Mouse (Mus musculus): ENCODE data around the gene Nat14. TPM values are rescaled to one million over a fixed set of nuclear protein-coding genes. Genes with fewer than 3 reads are reported as not detected.

The Nat14 gene
- polyA plus RNA-seq, 1 experiment from 2014 or later, result 1.4 TPM

DNA sequence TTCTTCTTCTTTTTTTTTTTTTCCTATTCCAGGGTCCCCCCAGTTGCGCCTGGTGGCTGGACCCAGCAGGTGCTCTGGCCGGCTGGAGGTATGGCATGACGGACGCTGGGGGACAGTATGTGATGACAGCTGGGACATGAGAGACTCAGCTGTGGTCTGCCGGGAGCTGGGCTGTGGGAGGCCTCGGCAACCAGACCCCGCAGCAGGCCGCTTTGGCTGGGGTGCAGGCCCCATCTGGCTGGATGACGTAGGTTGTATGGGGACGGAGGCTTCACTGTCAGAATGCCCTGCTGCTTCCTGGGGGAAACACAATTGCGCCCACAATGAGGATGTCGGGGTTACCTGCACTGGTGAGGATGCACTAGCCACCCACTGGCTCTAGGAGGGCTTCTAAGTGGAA lies 11.3 kb downstream of the Nat14 start:
- DNase-seq (ENCODE audit: low spot score) (no peak), ATAC-seq (replicated peaks; ENCODE audit: low FRiP score) (no peak)
- no peak overlapping the region for H3K9ac ChIP-seq (ENCODE audit: low read depth, low read length)
- no peak overlapping the region for H3K4me3 ChIP-seq (ENCODE audit: low read depth, low read length)
- H3K27ac ChIP-seq (ENCODE audit: low read depth, low read length), result no peak overlapping the region
- H3K27me3 ChIP-seq (replicated peaks; ENCODE audit: control insufficient read depth, insufficient read depth, low read length), result no peaks in the 10 kb centered on the region
- WGBS, result 74% methylated on average over 12 of the region's 12 CpGs
- H3K4me1 ChIP-seq (replicated peaks; ENCODE audit: control insufficient read depth, insufficient read depth, low read length), result no peaks in the 10 kb centered on the region
- H3K4me2 ChIP-seq, result no peak overlapping the region
- H3K9me3 ChIP-seq (ENCODE audit: control insufficient read depth, low read length), result peaks cover 3% of the 10 kb centered on the region; the same call in 1 of the 2 replicates
- H3K36me3 ChIP-seq (ENCODE audit: control insufficient read depth, insufficient read depth, low read length), result no peaks in the 10 kb centered on the region

DNA sequence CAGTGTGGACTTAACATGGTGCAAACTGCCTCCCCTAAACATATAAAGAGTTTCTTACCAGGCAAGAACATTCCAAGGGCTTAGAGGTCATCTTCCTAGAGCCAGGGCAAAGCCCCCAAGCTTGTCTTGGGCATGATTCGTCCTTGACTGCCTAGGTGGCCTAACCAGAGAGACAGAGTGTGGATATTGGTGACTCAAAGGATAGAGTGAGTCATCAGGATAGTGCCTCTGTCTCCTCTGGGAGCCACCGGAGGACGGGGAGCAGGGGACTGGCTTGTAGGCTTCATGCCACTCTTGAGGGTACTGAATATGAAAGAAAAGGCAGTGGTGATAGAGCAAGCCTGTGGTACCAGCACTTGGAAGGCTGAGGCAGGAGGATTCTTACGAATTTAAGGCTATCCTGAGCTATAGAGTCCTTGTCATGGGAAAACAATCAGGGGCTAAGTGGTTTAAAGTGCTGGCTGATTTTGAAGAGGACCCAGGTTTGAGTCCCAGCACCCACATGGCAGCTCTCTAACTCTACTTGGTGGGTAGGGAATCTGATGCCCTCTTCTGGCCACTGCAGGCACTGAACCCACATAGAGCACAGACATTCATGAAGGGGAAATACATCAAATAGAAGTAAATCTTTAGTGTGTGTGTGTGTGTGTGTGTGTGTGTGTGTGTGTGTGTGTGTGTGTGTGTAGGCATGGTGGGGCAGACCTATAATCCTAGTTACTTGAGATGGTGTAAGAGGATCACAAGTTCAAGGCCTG lies 12.5 kb downstream of the Nat14 start:
- H3K27me3 ChIP-seq (replicated peaks; ENCODE audit: control insufficient read depth, insufficient read depth, low read length), result no peaks in the 10 kb centered on the region
- DNase-seq (ENCODE audit: low spot score) (no peak), ATAC-seq (replicated peaks; ENCODE audit: low FRiP score) (no peak)
- H3K4me1 ChIP-seq (replicated peaks; ENCODE audit: control insufficient read depth, insufficient read depth, low read length), result no peaks in the 10 kb centered on the region
- no peak overlapping the region for H3K4me3 ChIP-seq (ENCODE audit: low read depth, low read length)
- no peaks in the 10 kb centered on the region for H3K36me3 ChIP-seq (ENCODE audit: control insufficient read depth, insufficient read depth, low read length)
- peaks cover 3% of the 10 kb centered on the region; the same call in 1 of the 2 replicates for H3K9me3 ChIP-seq (ENCODE audit: control insufficient read depth, low read length)
- no peak overlapping the region for H3K27ac ChIP-seq (ENCODE audit: low read depth, low read length)
- H3K9ac ChIP-seq (ENCODE audit: low read depth, low read length), result no peak overlapping the region
- WGBS, result 78% methylated on average over 4 of the region's 4 CpGs
- no peak overlapping the region for H3K4me2 ChIP-seq

DNA sequence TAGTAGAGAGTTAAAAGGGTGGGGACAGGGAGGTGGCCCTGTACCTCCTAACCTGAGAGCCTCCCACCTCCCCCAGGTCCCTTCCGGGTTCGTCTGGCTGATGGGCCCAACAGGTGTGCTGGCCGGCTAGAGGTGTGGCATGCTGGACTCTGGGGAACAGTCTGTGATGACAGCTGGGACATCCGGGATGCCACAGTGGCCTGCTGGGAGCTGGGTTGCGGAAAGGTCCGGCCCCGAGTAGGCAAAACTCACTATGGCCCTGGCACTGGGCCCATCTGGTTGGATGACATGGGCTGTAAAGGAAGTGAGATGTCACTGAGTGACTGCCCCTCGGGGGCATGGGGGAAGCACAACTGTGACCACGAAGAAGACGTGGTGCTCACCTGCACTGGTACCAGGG lies 15.0 kb downstream of the Nat14 start:
- ATAC-seq (replicated peaks; ENCODE audit: low FRiP score), result no peak
- Histone ChIP-seq H3K36me3 (ENCODE audit: control insufficient read depth, insufficient read depth, low read length) (no peaks in the 10 kb centered on the region), H3K27ac (ENCODE audit: low read depth, low read length) (no peak overlapping the region), H3K4me1 (replicated peaks; ENCODE audit: control insufficient read depth, insufficient read depth, low read length) (no peaks in the 10 kb centered on the region), H3K4me3 (ENCODE audit: low read depth, low read length) (no peak overlapping the region), H3K27me3 (replicated peaks; ENCODE audit: control insufficient read depth, insufficient read depth, low read length) (no peaks in the 10 kb centered on the region), H3K9me3 (ENCODE audit: control insufficient read depth, low read length) (peaks cover 3% of the 10 kb centered on the region; the same call in 1 of the 2 replicates), H3K4me2 (no peak overlapping the region), H3K9ac (ENCODE audit: low read depth, low read length) (no peak overlapping the region)
- WGBS, result 75% methylated on average over 10 of the region's 10 CpGs
- DNase-seq (ENCODE audit: low spot score), result no peak

DNA sequence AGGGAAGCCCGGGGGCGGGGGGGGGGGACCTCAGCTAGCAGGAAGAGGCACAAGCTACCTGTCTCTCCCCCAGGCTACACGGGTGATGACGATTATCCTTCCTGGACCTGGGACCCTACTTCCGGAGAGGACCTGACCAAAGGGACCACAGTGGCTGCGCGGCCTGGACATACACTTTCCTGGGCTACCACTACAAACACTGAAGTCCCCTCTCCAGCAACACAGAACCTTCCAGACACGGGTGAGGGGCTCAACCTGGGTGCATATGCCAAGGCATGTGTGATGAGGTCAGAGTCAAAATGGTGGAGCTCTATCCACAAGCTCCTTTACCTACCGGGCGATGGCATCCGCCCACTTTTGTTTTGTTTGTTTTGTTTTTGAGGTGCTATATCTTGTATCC lies 15.6 kb downstream of the Nat14 start:
- Histone ChIP-seq H3K4me3 (ENCODE audit: low read depth, low read length) (no peak overlapping the region), H3K9ac (ENCODE audit: low read depth, low read length) (no peak overlapping the region), H3K27ac (ENCODE audit: low read depth, low read length) (no peak overlapping the region), H3K4me1 (replicated peaks; ENCODE audit: control insufficient read depth, insufficient read depth, low read length) (no peaks in the 10 kb centered on the region), H3K9me3 (ENCODE audit: control insufficient read depth, low read length) (peaks cover 3% of the 10 kb centered on the region; the same call in 1 of the 2 replicates), H3K36me3 (ENCODE audit: control insufficient read depth, insufficient read depth, low read length) (no peaks in the 10 kb centered on the region), H3K27me3 (replicated peaks; ENCODE audit: control insufficient read depth, insufficient read depth, low read length) (no peaks in the 10 kb centered on the region), H3K4me2 (no peak overlapping the region)
- 66% methylated on average over 11 of the region's 11 CpGs for WGBS
- ATAC-seq (replicated peaks; ENCODE audit: low FRiP score), result no peak
- DNase-seq (ENCODE audit: low spot score), result no peak

DNA sequence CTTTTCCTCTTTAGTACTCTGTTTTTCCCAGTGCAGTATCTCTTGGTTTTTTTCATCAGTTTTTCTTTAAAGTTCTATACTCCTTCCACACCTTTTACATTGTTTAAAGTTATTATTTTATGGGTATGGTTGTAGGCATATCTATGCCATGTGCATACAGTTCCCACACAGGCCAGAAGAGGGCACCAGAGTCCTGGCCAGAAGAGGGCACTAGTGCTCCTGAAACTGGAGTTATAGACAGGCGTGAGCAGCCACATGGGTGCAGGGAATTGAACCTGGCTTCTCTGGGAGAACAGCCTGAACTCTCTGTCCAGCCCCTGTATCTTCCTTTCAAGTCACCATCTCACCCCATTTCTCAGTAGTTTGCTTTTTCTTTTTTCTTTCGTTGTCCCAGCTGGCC lies 16.6 kb downstream of the Nat14 start:
- Histone ChIP-seq H3K9ac (ENCODE audit: low read depth, low read length) (no peak overlapping the region), H3K36me3 (ENCODE audit: control insufficient read depth, insufficient read depth, low read length) (no peaks in the 10 kb centered on the region), H3K9me3 (ENCODE audit: control insufficient read depth, low read length) (peaks cover 3% of the 10 kb centered on the region; the same call in 1 of the 2 replicates), H3K27ac (ENCODE audit: low read depth, low read length) (no peak overlapping the region), H3K4me3 (ENCODE audit: low read depth, low read length) (no peak overlapping the region), H3K27me3 (replicated peaks; ENCODE audit: control insufficient read depth, insufficient read depth, low read length) (0 out of 2 replicates have a peak, but pooled peaks cover 2% of the 10 kb centered on the region), H3K4me2 (no peak overlapping the region), H3K4me1 (replicated peaks; ENCODE audit: control insufficient read depth, insufficient read depth, low read length) (0 out of 2 replicates have a peak, but pooled peaks cover 1% of the 10 kb centered on the region)
- DNase-seq (ENCODE audit: low spot score) (no peak), ATAC-seq (replicated peaks; ENCODE audit: low FRiP score) (0 out of 2 replicates have a peak, but pooled peaks have one; percentile 44)
- WGBS, result 29% methylated on average over 2 of the region's 2 CpGs

DNA sequence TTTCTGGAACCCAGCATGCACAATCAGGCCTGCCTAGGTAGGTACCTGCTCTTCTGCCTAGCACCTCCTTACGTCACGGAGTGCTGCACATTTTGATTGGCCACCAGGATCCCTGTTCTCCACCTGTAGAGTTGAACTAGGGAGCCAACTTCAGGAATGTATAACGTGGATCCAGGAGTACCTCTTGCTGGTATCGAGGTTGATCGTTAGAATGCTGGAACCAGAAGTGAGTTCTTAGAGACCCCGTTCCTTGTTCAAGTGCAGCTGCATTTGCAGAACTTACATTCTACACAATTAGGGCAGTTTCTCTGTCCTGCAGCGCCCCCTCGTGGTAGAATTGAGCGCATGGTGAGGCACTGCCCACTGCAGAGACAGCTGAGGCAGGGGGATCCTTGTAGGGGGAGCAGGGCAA lies 18.2 kb downstream of the Nat14 start:
- WGBS, result 19% methylated on average over 9 of the region's 9 CpGs
- no peaks in the 10 kb centered on the region for H3K36me3 ChIP-seq (ENCODE audit: control insufficient read depth, insufficient read depth, low read length)
- no peak overlapping the region for H3K27ac ChIP-seq (ENCODE audit: low read depth, low read length)
- H3K4me3 ChIP-seq (ENCODE audit: low read depth, low read length), result no peak overlapping the region
- no peaks in the 10 kb centered on the region for H3K9me3 ChIP-seq (ENCODE audit: control insufficient read depth, low read length)
- H3K4me1 ChIP-seq (replicated peaks; ENCODE audit: control insufficient read depth, insufficient read depth, low read length), result 0 out of 2 replicates have a peak, but pooled peaks cover 3% of the 10 kb centered on the region
- H3K9ac ChIP-seq (ENCODE audit: low read depth, low read length), result no peak overlapping the region
- H3K4me2 ChIP-seq, result no peak overlapping the region
- DNase-seq (ENCODE audit: low spot score), result peak; percentile 80
- 0 out of 2 replicates have a peak, but pooled peaks cover 2% of the 10 kb centered on the region for H3K27me3 ChIP-seq (replicated peaks; ENCODE audit: control insufficient read depth, insufficient read depth, low read length)
- 0 out of 2 replicates have a peak, but pooled peaks have one; percentile 37 for ATAC-seq (replicated peaks; ENCODE audit: low FRiP score)

DNA sequence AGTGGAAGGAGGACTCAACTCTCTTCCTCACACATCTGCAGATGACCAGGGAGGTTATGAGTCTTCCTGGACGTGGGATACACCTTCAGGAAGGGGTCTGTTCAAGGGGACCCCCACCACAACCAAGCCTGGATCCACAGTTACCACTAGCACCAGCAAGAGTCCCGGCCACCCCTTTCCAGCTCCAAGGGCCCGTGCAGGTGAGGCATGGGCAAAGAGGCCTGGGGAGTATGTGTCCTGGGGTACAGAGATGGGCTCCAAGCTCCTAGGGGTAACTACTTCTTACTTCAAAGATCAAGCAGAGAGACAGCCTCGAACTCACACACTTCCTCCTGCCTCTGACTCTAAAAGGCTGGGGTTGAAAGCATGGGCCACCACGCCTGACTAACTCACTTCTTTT lies 20.8 kb downstream of the Nat14 start:
- Histone ChIP-seq H3K27me3 (replicated peaks; ENCODE audit: control insufficient read depth, insufficient read depth, low read length) (0 out of 2 replicates have a peak, but pooled peaks cover 2% of the 10 kb centered on the region), H3K36me3 (ENCODE audit: control insufficient read depth, insufficient read depth, low read length) (no peaks in the 10 kb centered on the region), H3K4me3 (ENCODE audit: low read depth, low read length) (no peak overlapping the region), H3K9me3 (ENCODE audit: control insufficient read depth, low read length) (no peaks in the 10 kb centered on the region), H3K4me1 (replicated peaks; ENCODE audit: control insufficient read depth, insufficient read depth, low read length) (0 out of 2 replicates have a peak, but pooled peaks cover 3% of the 10 kb centered on the region), H3K9ac (ENCODE audit: low read depth, low read length) (no peak overlapping the region), H3K27ac (ENCODE audit: low read depth, low read length) (no peak overlapping the region), H3K4me2 (no peak overlapping the region)
- ATAC-seq (replicated peaks; ENCODE audit: low FRiP score), result no peak
- DNase-seq (ENCODE audit: low spot score), result no peak
- WGBS, result 44% methylated on average over 5 of the region's 5 CpGs

DNA sequence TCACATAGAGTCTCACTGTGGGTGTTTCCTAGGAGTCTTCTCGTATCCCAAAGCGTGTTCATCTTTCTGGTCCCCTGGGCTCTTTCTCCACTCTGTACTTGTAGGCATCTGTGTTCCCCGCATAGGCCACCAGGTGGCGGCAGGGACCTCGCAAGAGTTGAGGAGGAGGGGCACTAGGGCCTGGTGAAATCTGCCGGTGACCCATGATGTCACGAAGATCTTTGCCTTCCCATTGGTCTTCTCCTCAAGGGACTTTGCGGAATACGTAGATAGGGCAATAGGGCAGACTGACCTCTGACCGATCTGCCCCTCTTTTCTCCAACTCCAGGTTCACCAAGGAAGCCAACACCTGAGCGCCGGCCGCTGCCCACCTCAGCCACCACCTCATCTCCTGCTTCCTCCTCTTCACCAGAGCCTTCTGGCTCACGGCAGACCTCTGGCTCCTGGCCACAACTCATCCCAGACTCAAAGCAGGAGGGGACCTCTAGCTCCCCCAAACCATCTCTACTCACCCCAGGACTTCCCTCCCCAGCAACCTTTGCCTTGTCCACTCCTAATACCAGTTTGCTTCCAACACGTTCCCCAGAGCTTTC lies 21.5 kb downstream of the Nat14 start:
- H3K27ac ChIP-seq (ENCODE audit: low read depth, low read length), result no peak overlapping the region
- 17% methylated on average over 15 of the region's 15 CpGs for WGBS
- DNase-seq (ENCODE audit: low spot score) (peak; percentile 79), ATAC-seq (replicated peaks; ENCODE audit: low FRiP score) (peak; percentile 81)
- no peak overlapping the region for H3K9ac ChIP-seq (ENCODE audit: low read depth, low read length)
- H3K4me3 ChIP-seq (ENCODE audit: low read depth, low read length), result peak overlapping the region; percentile 21; the same call in 1 of the 2 replicates
- peak overlapping the region; percentile 59 for H3K4me2 ChIP-seq
- H3K27me3 ChIP-seq (replicated peaks; ENCODE audit: control insufficient read depth, insufficient read depth, low read length), result 0 out of 2 replicates have a peak, but pooled peaks cover 2% of the 10 kb centered on the region
- H3K4me1 ChIP-seq (replicated peaks; ENCODE audit: control insufficient read depth, insufficient read depth, low read length), result 0 out of 2 replicates have a peak, but pooled peaks cover 3% of the 10 kb centered on the region
- H3K36me3 ChIP-seq (ENCODE audit: control insufficient read depth, insufficient read depth, low read length), result no peaks in the 10 kb centered on the region
- no peaks in the 10 kb centered on the region for H3K9me3 ChIP-seq (ENCODE audit: control insufficient read depth, low read length)

Measured in liver, embryonic 11.5 days (tissue).